Mouse (Mus musculus) myocyte (in vitro differentiated cells): ENCODE results near the gene Sptbn2. TPM values are rescaled to one million over a fixed set of nuclear protein-coding genes. Genes with fewer than 3 reads are reported as not detected.

Experiments
- H3K27me3 ChIP-seq: one replicate; pipeline ENCODE4 v1.6.1; 2011; ENCODE audit not compliant: control insufficient read depth, insufficient read depth, insufficient read length
- H3K36me3 ChIP-seq: one replicate; pipeline ENCODE4 v1.6.1; 2011; ENCODE audit not compliant: control insufficient read depth, insufficient read depth
- H3K4me2 ChIP-seq: one replicate; pipeline ENCODE4 v1.6.1; 2011; ENCODE audit warnings: low read depth, control low read depth
- H3K4me3 ChIP-seq: one replicate; pipeline ENCODE4 v1.5.1; 2011; ENCODE audit warnings: mild to moderate bottlenecking, control low read depth, moderate library complexity
- H3K79me2 ChIP-seq: one replicate; pipeline ENCODE4 v1.6.1; 2011; ENCODE audit not compliant: control insufficient read depth, insufficient read depth
- H3ac ChIP-seq: one replicate; pipeline ENCODE4 v1.6.1; 2011; ENCODE audit not compliant: control insufficient read depth, insufficient read length
- CEBPB ChIP-seq: IDR thresholded peaks from 2 replicates; pipeline ENCODE4 v1.6.1; 2011; ENCODE audit warnings: mild to moderate bottlenecking, moderate library complexity; ENCODE audit not compliant: poor library complexity, insufficient read depth, severe bottlenecking
- E2F4 ChIP-seq: IDR thresholded peaks from one replicate; pipeline ENCODE4 v1.6.1; 2011; ENCODE audit warnings: mild to moderate bottlenecking, control low read depth, moderate library complexity; ENCODE audit not compliant: insufficient read depth
- MAX ChIP-seq: IDR thresholded peaks from one replicate; pipeline ENCODE4 v1.6.1; 2011; ENCODE audit warnings: low read depth, mild to moderate bottlenecking, control low read depth
- MYOD1 ChIP-seq, 3 experiments: IDR thresholded peaks; one replicate each; pipeline ENCODE4 v1.6.1; 2011; ENCODE audit warnings: control low read depth in 2 of 3, low read depth in 2 of 3, mild to moderate bottlenecking in 2 of 3, moderate library complexity in 1 of 3; ENCODE audit not compliant: insufficient read length in 2 of 3, control insufficient read depth in 1 of 3
- MYOG ChIP-seq, 3 experiments: IDR thresholded peaks; one replicate each; pipeline ENCODE4 v1.6.1; 2011; ENCODE audit warnings: control low read depth in 2 of 3, low read depth in 2 of 3, mild to moderate bottlenecking in 2 of 3; ENCODE audit not compliant: insufficient read length in 2 of 3, control insufficient read depth in 1 of 3, insufficient read depth in 1 of 3
- POLR2A ChIP-seq: IDR thresholded peaks from one replicate; pipeline ENCODE4 v1.6.1; 2011; ENCODE audit warnings: low read depth, mild to moderate bottlenecking, control low read depth, moderate library complexity; ENCODE audit not compliant: insufficient read length
- POLR2AphosphoS2 ChIP-seq: IDR thresholded peaks from one replicate; pipeline ENCODE4 v1.6.1; 2011; ENCODE audit warnings: low read depth, control low read depth; ENCODE audit not compliant: insufficient read length
- REST ChIP-seq: IDR thresholded peaks from one replicate; pipeline ENCODE4 v1.6.1; 2011; ENCODE audit warnings: mild to moderate bottlenecking, control low read depth, moderate library complexity; ENCODE audit not compliant: insufficient read depth, insufficient read length
- SRF ChIP-seq: IDR thresholded peaks from one replicate; pipeline ENCODE4 v1.6.1; 2011; ENCODE audit warnings: low read depth; ENCODE audit not compliant: control insufficient read depth, insufficient read length
- TCF12 ChIP-seq: IDR thresholded peaks from one replicate; pipeline ENCODE4 v1.6.1; 2011; ENCODE audit warnings: mild to moderate bottlenecking, control low read depth; ENCODE audit not compliant: poor library complexity, insufficient read depth, severe bottlenecking
- TCF3 ChIP-seq: IDR thresholded peaks from one replicate; pipeline ENCODE4 v1.6.1; 2011; ENCODE audit warnings: low read depth, control low read depth; ENCODE audit not compliant: insufficient read length
- USF1 ChIP-seq: IDR thresholded peaks from one replicate; pipeline ENCODE4 v1.6.1; 2011; ENCODE audit warnings: low read depth, mild to moderate bottlenecking, control low read depth, moderate library complexity
- polyA plus RNA-seq: library from polyadenylated mRNA; unstranded; fragments of >200 nt; fragmentation: generic; extraction: Trizol; gene quantifications from one replicate; pipeline ENCODE4 v1.2.1, GENCODE M21; 2012; ENCODE audit warnings: missing spikeins

Sptbn2 gene
- polyA plus RNA-seq, 1 experiment = 0.56 TPM

DNA sequence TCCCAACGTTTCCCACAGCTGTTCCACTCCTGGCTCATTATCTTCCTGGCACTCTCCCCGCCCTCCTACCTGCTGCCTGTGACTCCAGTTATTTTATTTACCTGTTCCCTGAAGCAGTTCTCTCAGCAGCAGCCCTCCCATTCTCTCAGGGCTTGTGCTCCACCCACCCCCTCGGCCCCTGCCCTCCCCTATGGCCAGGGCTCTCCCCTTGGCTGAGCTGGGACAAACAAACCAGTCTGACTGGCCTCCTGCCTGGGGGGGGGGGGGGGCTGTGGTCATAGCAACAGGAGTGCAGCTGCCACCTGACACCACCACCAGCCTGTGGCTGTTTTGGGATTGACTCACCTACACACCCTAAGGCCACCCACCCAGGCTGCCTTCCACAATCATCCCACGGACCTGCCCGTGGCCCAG is 8.4 kb downstream of the Sptbn2 start:
- TF ChIP-seq TCF12 (no peak), MYOG (IDR thresholded peaks at IDR 0.05; ENCODE audit: control insufficient read depth in 1 of 3, insufficient read depth in 1 of 3, insufficient read length in 2 of 3, low read depth in 2 of 3) (peak in 2 of 3 experiments; percentile 31 to 86), MYOD1 (IDR thresholded peaks at IDR 0.05; ENCODE audit: control insufficient read depth in 1 of 3, insufficient read length in 2 of 3, low read depth in 2 of 3) (peak in 2 of 3 experiments; percentile 32 to 84)
- Histone ChIP-seq H3K4me2 (peak overlapping the region; percentile 69), H3K79me2 (no peaks in the 10 kb centered on the region), H3K27me3 (no peaks in the 10 kb centered on the region), H3K4me3 (no peak overlapping the region), H3K36me3 (no peaks in the 10 kb centered on the region), H3ac (no peak overlapping the region)

- Histone ChIP-seq H3ac (no peak overlapping the region), H3K4me3 (no peak overlapping the region), H3K4me2 (no peak overlapping the region), H3K79me2 (no peaks in the 10 kb centered on the region), H3K36me3 (no peaks in the 10 kb centered on the region), H3K27me3 (no peaks in the 10 kb centered on the region)
- TF ChIP-seq TCF12 (no peak), MAX (no peak), USF1 (no peak), TCF3 (no peak), POLR2AphosphoS2 (no peak), MYOD1 (IDR thresholded peaks at IDR 0.05; ENCODE audit: control insufficient read depth in 1 of 3, insufficient read length in 2 of 3, low read depth in 2 of 3) (no peak), SRF (no peak), MYOG (IDR thresholded peaks at IDR 0.05; ENCODE audit: control insufficient read depth in 1 of 3, insufficient read depth in 1 of 3, insufficient read length in 2 of 3, low read depth in 2 of 3) (no peak), REST (no peak), E2F4 (no peak), CEBPB (no peak), POLR2A (no peak)
Observed at GRCm38 (mm10) chr19:4720112-4720511, 9.1 kb downstream of the Sptbn2 start.

- no peak overlapping the region for H3K4me3 ChIP-seq
- no peaks in the 10 kb centered on the region for H3K79me2 ChIP-seq
- no peaks in the 10 kb centered on the region for H3K27me3 ChIP-seq
- H3K36me3 ChIP-seq = no peaks in the 10 kb centered on the region
- no peak for TF ChIP-seq CEBPB
- no peak for TF ChIP-seq MAX
- TF ChIP-seq MYOD1 (IDR thresholded peaks at IDR 0.05; ENCODE audit: control insufficient read depth in 1 of 3, insufficient read length in 2 of 3, low read depth in 2 of 3) = no peak
- no peak for TF ChIP-seq TCF12
- no peak for TF ChIP-seq SRF
- TF ChIP-seq TCF3 = no peak
- no peak for TF ChIP-seq MYOG (IDR thresholded peaks at IDR 0.05; ENCODE audit: control insufficient read depth in 1 of 3, insufficient read depth in 1 of 3, insufficient read length in 2 of 3, low read depth in 2 of 3)
- no peak for TF ChIP-seq E2F4
- no peak for TF ChIP-seq POLR2AphosphoS2
- TF ChIP-seq USF1 = no peak
- no peak for TF ChIP-seq POLR2A
- no peak for TF ChIP-seq REST
- no peak overlapping the region for H3K4me2 ChIP-seq
- H3ac ChIP-seq = no peak overlapping the region
Observed at GRCm38 (mm10) chr19:4720671-4721244, 9.8 kb downstream of the Sptbn2 start.

- H3K79me2 ChIP-seq = no peaks in the 10 kb centered on the region
- no peak for TF ChIP-seq POLR2AphosphoS2
- no peak for TF ChIP-seq MYOD1 (IDR thresholded peaks at IDR 0.05; ENCODE audit: control insufficient read depth in 1 of 3, insufficient read length in 2 of 3, low read depth in 2 of 3)
- no peak for TF ChIP-seq USF1
- TF ChIP-seq TCF12 = no peak
- TF ChIP-seq REST = no peak
- TF ChIP-seq CEBPB = no peak
- no peak for TF ChIP-seq POLR2A
- TF ChIP-seq SRF = no peak
- TF ChIP-seq TCF3 = no peak
- no peak for TF ChIP-seq MYOG (IDR thresholded peaks at IDR 0.05; ENCODE audit: control insufficient read depth in 1 of 3, insufficient read depth in 1 of 3, insufficient read length in 2 of 3, low read depth in 2 of 3)
- TF ChIP-seq MAX = no peak
- no peak for TF ChIP-seq E2F4
- H3K27me3 ChIP-seq = no peaks in the 10 kb centered on the region
- H3ac ChIP-seq = no peak overlapping the region
- no peak overlapping the region for H3K4me2 ChIP-seq
- no peak overlapping the region for H3K4me3 ChIP-seq
- no peaks in the 10 kb centered on the region for H3K36me3 ChIP-seq
Observed at GRCm38 (mm10) chr19:4729186-4729585, 18.2 kb downstream of the Sptbn2 start.

GRCm38 (mm10) chr19:4733052-4733451 is 22.1 kb downstream of the Sptbn2 start:
- TF ChIP-seq TCF12 (no peak), USF1 (no peak), CEBPB (no peak), E2F4 (no peak), POLR2A (no peak)
- H3K4me2 ChIP-seq = no peak overlapping the region
- no peaks in the 10 kb centered on the region for H3K79me2 ChIP-seq
- H3K4me3 ChIP-seq = no peak overlapping the region
- H3K27me3 ChIP-seq = no peaks in the 10 kb centered on the region
- no peak overlapping the region for H3ac ChIP-seq
- no peaks in the 10 kb centered on the region for H3K36me3 ChIP-seq
